Mouse (Mus musculus): ENCODE measurements at regions not wholly inside any gene's neighbourhood (a gene's known extent, or its start where the extent isn't known, plus 50 kb on each side); places are given as distances from the start of the nearest gene placed in this dataset.
A peak's percentile ranks its signal among the peaks of the same experiment; 100 is the strongest.
"Not testable (repeated sequence)": the region's sequence is repeated elsewhere in the genome, so short reads cannot be mapped to it uniquely, and the experiment has no call there.

DNA sequence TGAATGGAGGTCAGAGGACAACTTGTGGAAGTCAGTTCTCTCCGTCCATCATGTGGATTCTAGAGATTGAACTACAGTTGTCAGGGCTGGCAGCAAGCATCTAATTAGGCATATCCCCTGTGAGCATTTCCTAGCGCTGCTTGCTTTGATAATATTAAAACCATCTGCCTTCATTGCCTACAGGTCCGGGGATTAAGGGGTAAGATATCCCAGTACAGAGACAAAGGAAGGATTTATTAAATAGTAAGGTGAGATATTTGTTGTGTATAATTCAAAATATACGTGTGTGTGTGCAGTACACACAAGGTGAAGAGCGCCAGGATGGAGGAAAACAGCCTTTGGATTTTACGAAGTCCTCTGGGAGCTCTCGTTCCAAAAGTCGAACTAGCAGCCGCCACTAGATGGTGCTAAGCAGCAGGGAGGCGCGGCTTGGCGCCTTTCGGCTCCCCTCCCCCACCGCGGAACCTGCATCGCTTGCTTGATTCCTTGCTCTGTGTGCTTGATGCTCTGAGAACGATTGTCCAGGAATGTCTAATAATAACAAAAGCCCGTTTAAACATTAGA is 88.4 kb upstream of the Rpl34 start:
- peak; percentile 82 for DNase-seq

DNA sequence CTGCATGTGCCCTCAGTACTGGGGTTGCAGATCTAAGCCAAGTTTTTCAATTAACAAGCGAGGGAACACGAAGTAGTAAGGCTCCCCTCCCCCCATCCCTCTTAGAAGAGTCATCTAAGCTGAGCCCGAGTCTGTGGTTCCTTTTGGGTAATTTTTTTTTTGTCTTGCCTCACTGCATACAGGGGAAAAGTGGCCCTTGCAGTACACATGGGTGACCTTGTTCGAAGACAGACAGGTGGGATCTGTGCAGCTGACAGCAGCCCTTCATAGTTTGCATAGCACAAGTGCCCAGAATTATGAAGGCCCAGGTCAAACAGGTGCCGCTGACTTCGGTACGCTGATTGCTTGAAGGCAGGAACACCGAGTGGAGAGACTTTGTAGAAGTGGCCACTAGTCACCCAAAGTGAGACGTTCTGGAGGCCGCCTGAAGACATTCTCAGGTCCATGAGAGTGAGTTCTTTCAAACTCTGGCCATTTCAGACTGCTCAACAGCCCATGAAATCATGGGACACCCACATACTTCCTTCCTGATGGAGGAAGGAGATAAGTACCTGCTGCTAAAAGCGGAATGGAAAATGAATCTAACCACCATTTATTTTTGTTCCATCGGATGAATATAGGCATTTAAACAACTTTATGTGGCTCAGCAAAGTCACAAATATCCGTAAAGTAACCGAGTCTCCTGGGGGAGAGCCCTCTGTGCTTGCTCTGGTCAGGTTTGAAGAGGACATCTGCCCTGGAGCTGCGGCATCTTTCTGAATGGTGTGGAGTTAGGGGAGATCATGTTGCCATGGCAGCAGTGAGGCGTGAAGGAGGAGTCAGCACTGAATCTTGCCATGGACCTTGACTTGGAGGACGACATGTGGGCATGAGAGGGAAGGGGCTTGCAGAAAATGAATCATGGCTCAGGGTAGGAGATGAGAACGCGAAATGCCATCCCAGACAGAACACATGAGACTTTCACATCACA is 79.8 kb upstream of the Rpl34 start:
- no peak for DNase-seq

DNA sequence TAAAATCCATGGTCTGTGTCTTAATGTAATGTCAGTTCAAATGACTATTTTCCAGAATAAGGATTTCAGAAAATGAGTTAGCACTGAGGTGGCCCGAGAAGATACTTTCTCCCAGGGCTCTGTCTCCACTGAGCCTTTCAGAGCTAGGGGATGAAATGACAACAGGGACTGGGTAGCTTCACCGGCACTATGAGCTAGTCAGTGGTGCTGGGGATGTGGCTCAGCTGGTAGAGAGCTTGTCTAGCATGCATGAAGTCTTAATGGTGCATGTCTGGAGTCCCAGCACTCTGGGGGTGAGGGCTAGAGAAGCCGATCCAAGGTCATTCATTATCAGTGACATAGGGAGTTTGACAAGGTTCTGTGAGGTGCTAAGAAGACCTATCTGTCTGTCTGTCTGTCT is 75.1 kb upstream of the Rpl34 start:
- DNase-seq = no peak

DNA sequence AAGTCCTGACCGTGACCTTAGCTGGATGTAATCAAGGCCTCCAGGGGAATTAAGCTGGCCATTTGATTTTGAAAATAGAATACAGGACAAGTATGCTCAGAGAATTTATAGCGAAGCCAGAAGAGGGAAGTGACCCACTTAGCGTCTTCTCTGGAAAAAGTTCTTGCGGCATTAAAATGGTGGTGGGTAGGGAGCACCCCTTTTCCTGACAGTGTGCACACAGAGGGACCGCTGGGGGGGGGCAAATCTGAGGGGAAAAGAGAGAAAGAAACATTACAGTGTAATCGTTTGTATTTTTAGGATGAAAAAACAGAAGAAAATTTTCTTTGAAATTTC is 74.1 kb upstream of the Rpl34 start:
- DNase-seq = no peak

- DNase-seq = no peak
These were observed 73.6 kb upstream of the Rpl34 start for GRCm38 (mm10) chr3:130803591-130804326.

DNA sequence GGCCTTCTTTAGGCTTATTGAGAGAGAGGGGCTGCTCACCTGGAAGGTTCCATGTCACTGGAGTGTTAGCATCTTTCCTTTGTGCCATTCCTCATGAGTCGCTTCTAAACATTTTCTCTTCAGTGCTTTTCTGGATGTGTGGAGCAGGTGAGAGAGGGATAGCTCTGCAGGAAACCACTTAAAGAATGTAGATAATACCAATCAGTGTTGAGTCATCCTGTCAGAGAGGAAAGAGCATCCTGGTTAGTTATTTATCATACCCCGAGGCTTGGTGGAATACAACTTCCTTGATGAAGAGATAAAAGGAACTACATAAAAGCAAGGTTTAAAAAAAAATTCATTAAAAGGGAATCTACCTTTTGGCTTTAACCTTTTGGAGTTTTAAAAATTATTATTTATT is 69.8 kb upstream of the Rpl34 start:
- no peak for DNase-seq

DNA sequence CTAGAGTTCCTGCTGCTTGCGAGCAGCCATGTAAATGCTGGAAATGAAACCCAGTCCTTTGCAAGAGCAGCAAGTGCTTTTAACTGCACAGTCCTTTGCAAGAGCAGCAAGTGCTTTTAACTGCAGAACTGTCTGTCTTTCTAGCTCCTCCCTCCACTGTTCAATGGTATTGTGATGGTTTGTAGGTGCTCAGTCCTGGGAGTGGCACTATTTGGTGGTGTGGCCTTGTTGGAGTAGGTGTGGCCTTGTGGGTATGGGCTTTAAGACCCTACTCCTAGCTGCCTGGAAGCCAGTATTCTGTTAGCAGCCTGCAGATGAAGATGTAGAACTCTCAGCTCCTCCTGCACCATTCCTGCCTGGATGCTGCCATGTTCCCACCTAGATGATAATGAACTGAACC is 67.8 kb upstream of the Rpl34 start:
- not testable (repeated sequence) for DNase-seq

- DNase-seq = no peak
These were observed 66.3 kb upstream of the Rpl34 start for GRCm38 (mm10) chr3:130796531-130796930.

- DNase-seq = no peak
These were observed 65.2 kb upstream of the Rpl34 start for GRCm38 (mm10) chr3:130795396-130795795.

- DNase-seq = no peak
These were observed 64.1 kb upstream of the Rpl34 start for GRCm38 (mm10) chr3:130794142-130794925.

- DNase-seq = no peak
These were observed 50.6 kb upstream of the Rpl34 start for GRCm38 (mm10) chr3:130780706-130781240.

All from cerebellum, adult 8-10 months (tissue).